In the genomic region with DNA sequence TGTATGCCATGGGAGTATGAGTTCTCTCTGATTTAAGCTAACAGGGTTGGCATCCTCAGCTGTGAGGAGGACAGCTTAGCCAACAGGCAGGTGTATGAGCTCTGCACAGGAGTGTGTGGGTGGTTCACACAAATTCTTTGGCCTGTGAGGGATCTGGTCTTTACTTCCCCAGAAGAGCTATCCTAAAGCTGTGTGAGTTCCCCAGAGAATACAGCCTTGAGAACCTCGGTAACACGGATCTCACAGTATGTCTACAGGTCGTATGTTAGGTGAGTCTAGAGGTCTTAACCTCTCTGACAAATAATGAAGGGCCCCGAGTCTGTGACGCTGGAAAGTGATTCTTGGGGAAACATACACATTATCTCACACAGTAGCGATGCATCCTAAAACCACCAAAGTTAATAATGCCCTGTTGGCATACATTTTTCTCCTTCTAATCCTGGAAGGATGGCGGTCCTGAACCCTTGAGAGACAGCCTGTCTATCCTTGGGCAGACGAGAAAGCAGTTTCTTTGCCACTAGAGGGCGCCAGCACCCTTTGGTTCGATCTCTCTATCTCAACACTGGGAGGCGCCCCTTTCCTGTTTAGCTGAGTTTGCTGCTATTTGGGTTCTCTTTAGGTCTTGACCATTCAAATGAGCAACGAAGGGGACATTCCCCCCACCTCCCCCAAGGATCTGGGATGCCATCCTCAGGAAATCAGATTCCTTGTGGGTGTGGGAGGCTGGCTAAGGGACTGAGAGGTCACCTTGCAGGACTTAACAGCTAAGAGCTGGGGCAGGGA, we compare ENCODE assay signal across 9 mouse cellular contexts. TPM values are rescaled to one million over a fixed set of nuclear protein-coding genes. Genes with fewer than 3 reads are reported as not detected.
DNase-seq lines count a peak whose midpoint lies in the region; ATAC-seq and TF ChIP-seq lines count a peak whose summit lies in the region.
"Had no signal": no experiment of that assay in that cellular context is flagged by ENCODE, and none has a peak within 500 bp of the region (broad histone marks: within the 10 kb centered on the region; RNA-seq: fewer than 3 reads in every experiment).

No protein-coding gene starts in this region.

- H3K36me3 ChIP-seq in C2C12 (ENCODE audit: control insufficient read depth, insufficient read depth) = no peaks in the 10 kb centered on the region
- H3K36me3 ChIP-seq in embryonic facial prominence, embryonic 15.5 days = no peaks in the 10 kb centered on the region
- no peaks in the 10 kb centered on the region for H3K36me3 ChIP-seq in heart, embryonic 12.5 days
- H3K36me3 ChIP-seq in kidney, embryonic 16.5 days (ENCODE audit: insufficient read depth, low read length) = no peaks in the 10 kb centered on the region
- H3K36me3 ChIP-seq in liver, embryonic 11.5 days (ENCODE audit: control insufficient read depth, insufficient read depth, low read length) = no peaks in the 10 kb centered on the region
- H3K36me3 ChIP-seq in stomach, embryonic 14.5 days (ENCODE audit: control insufficient read depth, insufficient read depth, low read length) = no peaks in the 10 kb centered on the region

- no peak overlapping the region for H3K27ac ChIP-seq in bone marrow macrophage, adult 2 months (ENCODE audit: insufficient read depth, low read depth, low read length)
- H3K27ac ChIP-seq in embryonic facial prominence, embryonic 15.5 days (replicated peaks) = no peak overlapping the region
- H3K27ac ChIP-seq in heart, embryonic 12.5 days (ENCODE audit: poor library complexity, severe bottlenecking) = no peak overlapping the region
- no peak overlapping the region for H3K27ac ChIP-seq in kidney, embryonic 16.5 days (ENCODE audit: low read length)
- H3K27ac ChIP-seq in liver, embryonic 11.5 days (ENCODE audit: low read depth, low read length) = no peak overlapping the region
- H3K27ac ChIP-seq in stomach, embryonic 14.5 days (ENCODE audit: low read length) = no peak overlapping the region

- DNase-seq in liver, embryonic 11.5 days (ENCODE audit: low spot score) = peak; percentile 84
- peak; percentile 85 to 87 for DNase-seq in natural killer cell, adult 2 months (ENCODE audit: low spot score in 2 of 2)

- WGBS in embryonic facial prominence, embryonic 15.5 days = 16% methylated on average over 12 of the region's 12 CpGs
- WGBS in heart, embryonic 12.5 days = 15% methylated on average over 12 of the region's 12 CpGs
- 13% methylated on average over 12 of the region's 12 CpGs for WGBS in kidney, embryonic 16.5 days
- WGBS in liver, embryonic 11.5 days = 12% methylated on average over 12 of the region's 12 CpGs
- 11% methylated on average over 12 of the region's 12 CpGs for WGBS in stomach, embryonic 14.5 days

- H3K79me2 ChIP-seq in C2C12 (ENCODE audit: control insufficient read depth, insufficient read depth) = no peaks in the 10 kb centered on the region

- H3K9me3 ChIP-seq in embryonic facial prominence, embryonic 15.5 days (replicated peaks) = no peaks in the 10 kb centered on the region
- no peaks in the 10 kb centered on the region for H3K9me3 ChIP-seq in heart, embryonic 12.5 days (replicated peaks)
- no peaks in the 10 kb centered on the region for H3K9me3 ChIP-seq in kidney, embryonic 16.5 days (ENCODE audit: low read length)
- no peaks in the 10 kb centered on the region for H3K9me3 ChIP-seq in liver, embryonic 11.5 days (ENCODE audit: control insufficient read depth, low read length)
- no peaks in the 10 kb centered on the region for H3K9me3 ChIP-seq in stomach, embryonic 14.5 days (ENCODE audit: control insufficient read depth, low read depth, low read length)

- H3K27me3 ChIP-seq in C2C12 (ENCODE audit: control insufficient read depth, insufficient read depth, insufficient read length) = no peaks in the 10 kb centered on the region
- no peaks in the 10 kb centered on the region for H3K27me3 ChIP-seq in embryonic facial prominence, embryonic 15.5 days
- peaks cover 15% of the 10 kb centered on the region; the same call in 1 of the 2 replicates for H3K27me3 ChIP-seq in heart, embryonic 12.5 days (replicated peaks)
- H3K27me3 ChIP-seq in kidney, embryonic 16.5 days (ENCODE audit: insufficient read depth, low read length) = no peaks in the 10 kb centered on the region
- peaks cover 4% of the 10 kb centered on the region; the same call in 1 of the 2 replicates for H3K27me3 ChIP-seq in liver, embryonic 11.5 days (replicated peaks; ENCODE audit: control insufficient read depth, insufficient read depth, low read length)
- H3K27me3 ChIP-seq in stomach, embryonic 14.5 days (ENCODE audit: control insufficient read depth, insufficient read depth, low read length) = no peaks in the 10 kb centered on the region

- TF ChIP-seq CTCF in C2C12 (IDR thresholded peaks at IDR 0.05; ENCODE audit: control insufficient read depth, insufficient read depth, insufficient read length) = peak; percentile 98
- peak; percentile 100 for TF ChIP-seq CTCF in bone marrow macrophage, adult 2 months (IDR thresholded peaks at IDR 0.05; ENCODE audit: low read depth, low read length)

- H3K4me2 ChIP-seq in embryonic facial prominence, embryonic 15.5 days (replicated peaks) = no peak overlapping the region
- H3K4me2 ChIP-seq in heart, embryonic 12.5 days = no peak overlapping the region
- no peak overlapping the region for H3K4me2 ChIP-seq in kidney, embryonic 16.5 days (replicated peaks; ENCODE audit: low read depth, low read length)
- no peak overlapping the region for H3K4me2 ChIP-seq in liver, embryonic 11.5 days
- H3K4me2 ChIP-seq in stomach, embryonic 14.5 days (replicated peaks; ENCODE audit: low read depth, low read length) = no peak overlapping the region

- TF ChIP-seq POLR2A in bone marrow macrophage, adult 2 months (IDR thresholded peaks at IDR 0.05; ENCODE audit: borderline replicate concordance, low read depth, low read length) = 0 out of 2 replicates have a peak, but pooled peaks have one; percentile 3

- no peak overlapping the region for H3K9ac ChIP-seq in embryonic facial prominence, embryonic 15.5 days
- no peak overlapping the region; the same call in 1 of the 2 replicates for H3K9ac ChIP-seq in heart, embryonic 12.5 days
- H3K9ac ChIP-seq in kidney, embryonic 16.5 days (replicated peaks; ENCODE audit: low read length) = 0 out of 2 replicates have a peak overlapping the region, but pooled peaks have one; percentile 42
- no peak overlapping the region for H3K9ac ChIP-seq in liver, embryonic 11.5 days (ENCODE audit: low read depth, low read length)
- H3K9ac ChIP-seq in stomach, embryonic 14.5 days (replicated peaks; ENCODE audit: low read depth, low read length) = no peak overlapping the region

- H3K79me3 ChIP-seq in C2C12 (ENCODE audit: low read depth) = no peaks in the 10 kb centered on the region

- no peak overlapping the region for H3ac ChIP-seq in C2C12 (ENCODE audit: control insufficient read depth, insufficient read length, low read depth)

- peak; percentile 86 for ATAC-seq in embryonic facial prominence, embryonic 15.5 days (ENCODE audit: insufficient number of reproducible peaks, low FRiP score, low TSS enrichment, low read depth)
- peak; percentile 59 for ATAC-seq in heart, embryonic 12.5 days (ENCODE audit: insufficient number of reproducible peaks, low FRiP score)
- ATAC-seq in kidney, embryonic 16.5 days (ENCODE audit: low FRiP score, low TSS enrichment) = peak; percentile 90
- ATAC-seq in liver, embryonic 11.5 days (replicated peaks; ENCODE audit: low FRiP score) = peak; percentile 79
- ATAC-seq in stomach, embryonic 14.5 days (ENCODE audit: insufficient number of reproducible peaks, insufficient read depth, low FRiP score, low read depth) = peak; percentile 70

- no peak overlapping the region for H3K4me3 ChIP-seq in C2C12 (ENCODE audit: insufficient read depth, poor library complexity, severe bottlenecking)
- H3K4me3 ChIP-seq in bone marrow macrophage, adult 2 months (ENCODE audit: insufficient read depth, low read length) = no peak overlapping the region
- H3K4me3 ChIP-seq in embryonic facial prominence, embryonic 15.5 days (replicated peaks) = no peak overlapping the region
- no peak overlapping the region for H3K4me3 ChIP-seq in heart, embryonic 12.5 days
- no peak overlapping the region for H3K4me3 ChIP-seq in kidney, embryonic 16.5 days (ENCODE audit: low read length)
- H3K4me3 ChIP-seq in liver, embryonic 11.5 days (ENCODE audit: low read depth, low read length) = no peak overlapping the region
- no peak overlapping the region for H3K4me3 ChIP-seq in stomach, embryonic 14.5 days (ENCODE audit: low read depth, low read length)
- H3K4me3 ChIP-seq: erythroblast, embryonic 14.5 days had no signal

- peaks cover 25% of the 10 kb centered on the region for H3K4me1 ChIP-seq in bone marrow macrophage, adult 2 months (ENCODE audit: control insufficient read depth, insufficient read depth, low read length)
- H3K4me1 ChIP-seq in embryonic facial prominence, embryonic 15.5 days = peaks cover 13% of the 10 kb centered on the region
- peaks cover 16% of the 10 kb centered on the region for H3K4me1 ChIP-seq in heart, embryonic 12.5 days (replicated peaks)
- peaks cover 20% of the 10 kb centered on the region for H3K4me1 ChIP-seq in kidney, embryonic 16.5 days (ENCODE audit: insufficient read depth, low read length)
- peaks cover 7% of the 10 kb centered on the region for H3K4me1 ChIP-seq in liver, embryonic 11.5 days (replicated peaks; ENCODE audit: control insufficient read depth, insufficient read depth, low read length)
- peaks cover 7% of the 10 kb centered on the region; the same call in 1 of the 2 replicates for H3K4me1 ChIP-seq in stomach, embryonic 14.5 days (ENCODE audit: control insufficient read depth, insufficient read depth, low read length)

TF ChIP-seq in C2C12, 6 proteins besides CTCF, POLR2A, EP300 and RAD21:
- TF ChIP-seq MYOD1 (IDR thresholded peaks at IDR 0.05; ENCODE audit: control insufficient read depth, insufficient read length, low read depth) (no peak), FOSL1 (IDR thresholded peaks at IDR 0.05; ENCODE audit: insufficient read depth, low read length, poor library complexity, severe bottlenecking) (no peak), MAX (IDR thresholded peaks at IDR 0.05) (no peak), USF1 (IDR thresholded peaks at IDR 0.05; ENCODE audit: low read depth) (no peak), CEBPB (IDR thresholded peaks at IDR 0.05; ENCODE audit: low read depth) (no peak), MYOG (IDR thresholded peaks at IDR 0.05; ENCODE audit: control insufficient read depth, extremely low read depth, insufficient read length) (no peak)

RNA-seq across cellular contexts. Expression of gene Psen2, which starts 5.2 kb away (rescaled TPM):
- polyA plus RNA-seq in C2C12 (2012; fragmentation: generic; extraction: Trizol) = 3.1 TPM
- 70.9 and 82.6 TPM in 2 replicates for polyA plus RNA-seq in bone marrow macrophage, adult 2 months (2012; ENCODE audit: insufficient read depth, insufficient read length, missing spikeins)
- 22.3 and 24.6 TPM in 2 replicates for polyA plus RNA-seq in embryonic facial prominence, embryonic 15.5 days (2015; fragmentation: Nextera tagmentation; extraction: Ambion mirVana)
- 13.8 and 15.1 TPM in 2 replicates for polyA plus RNA-seq in heart, embryonic 12.5 days (2016; fragmentation: Nextera tagmentation; extraction: Ambion mirVana)
- 24.1 and 24.5 TPM in 2 replicates for polyA plus RNA-seq in kidney, embryonic 16.5 days (2015; fragmentation: Nextera tagmentation; extraction: Ambion mirVana)
- 30.9 and 31.3 TPM in 2 replicates for polyA plus RNA-seq in liver, embryonic 11.5 days (2014; fragmentation: Nextera tagmentation; extraction: Ambion mirVana)
- 13.5 and 17.4 TPM in 2 replicates for polyA plus RNA-seq in stomach, embryonic 14.5 days (2014; fragmentation: Nextera tagmentation; extraction: Ambion mirVana)
